Mouse (Mus musculus) limb, embryonic 11.5 days (tissue): Measurements from ENCODE around the gene 4632433K11Rik. TPM values are rescaled to one million over a fixed set of nuclear protein-coding genes. Genes with fewer than 3 reads are reported as not detected.
"Not testable (repeated sequence)": the region's sequence is repeated elsewhere in the genome, so short reads cannot be mapped to it uniquely, and the experiment has no call there.

Experiments used
- ATAC-seq: fragments of 200-750 bp; cut with Nextera tagmentation; 2 replicates; pipeline ENCODE4 v1.8.0; 2017; ENCODE audit warnings: low read depth; ENCODE audit not compliant: insufficient number of reproducible peaks, low FRiP score, low TSS enrichment
- DNase-seq: peaks from one replicate; pipeline ENCODE4 v3.0.0-alpha.2; 2015; ENCODE audit warnings: low spot score
- H3K27ac ChIP-seq: fragments of 300-500 bp; sonication (generic); replicated peaks from 2 replicates; pipeline ENCODE4 v1.5.1; 2014; ENCODE audit warnings: low read depth, mild to moderate bottlenecking, low read length
- H3K27me3 ChIP-seq: fragments of 300-500 bp; sonication (generic); 2 replicates; pipeline ENCODE4 v1.6.1; 2014; ENCODE audit warnings: mild to moderate bottlenecking, low read length, mixed read lengths; ENCODE audit not compliant: control insufficient read depth, insufficient read depth
- H3K36me3 ChIP-seq: fragments of 300-500 bp; sonication (generic); 2 replicates; pipeline ENCODE4 v1.6.1; 2014; ENCODE audit warnings: mild to moderate bottlenecking, low read length, moderate library complexity, mixed read lengths; ENCODE audit not compliant: control insufficient read depth, insufficient read depth
- H3K4me1 ChIP-seq: fragments of 300-500 bp; sonication (generic); 2 replicates; pipeline ENCODE4 v1.6.1; 2014; ENCODE audit warnings: low read length, mixed read lengths; ENCODE audit not compliant: control insufficient read depth, insufficient read depth
- H3K4me2 ChIP-seq: fragments of 300-500 bp; sonication (generic); 2 replicates; pipeline ENCODE4 v1.6.1; 2014; ENCODE audit warnings: low read depth, mild to moderate bottlenecking, moderate library complexity; ENCODE audit not compliant: severe bottlenecking
- H3K4me3 ChIP-seq: fragments of 300-500 bp; sonication (generic); 2 replicates; pipeline ENCODE4 v1.5.1; 2014; ENCODE audit warnings: low read depth, low read length
- H3K9ac ChIP-seq: fragments of 300-500 bp; sonication (generic); 2 replicates; pipeline ENCODE4 v1.6.1; 2014; ENCODE audit warnings: mild to moderate bottlenecking, low read length
- H3K9me3 ChIP-seq: fragments of 300-500 bp; sonication (generic); 2 replicates; pipeline ENCODE4 v1.6.1; 2016; ENCODE audit warnings: low read length; ENCODE audit not compliant: control insufficient read depth
- whole genome bisulfite sequencing: fragments of 180-500 bp; shearing (Covaris S2); extraction: QIAGEN DNeasy Blood & Tissue Kit; methylation state at CpG from one replicate; pipeline ENCODE4 v1.1.7; 2014; 5-methylcytosine and 5-hydroxymethylcytosine counted together
- polyA plus RNA-seq: library from polyadenylated mRNA; unstranded; fragments of >200 nt; fragmentation: Nextera tagmentation; extraction: Ambion mirVana; gene quantifications from 2 replicates; pipeline ENCODE4 v1.2.1, GENCODE M21; 2014

Gene 4632433K11Rik
- polyA plus RNA-seq, 1 experiment from 2014 or later: not detected

DNA sequence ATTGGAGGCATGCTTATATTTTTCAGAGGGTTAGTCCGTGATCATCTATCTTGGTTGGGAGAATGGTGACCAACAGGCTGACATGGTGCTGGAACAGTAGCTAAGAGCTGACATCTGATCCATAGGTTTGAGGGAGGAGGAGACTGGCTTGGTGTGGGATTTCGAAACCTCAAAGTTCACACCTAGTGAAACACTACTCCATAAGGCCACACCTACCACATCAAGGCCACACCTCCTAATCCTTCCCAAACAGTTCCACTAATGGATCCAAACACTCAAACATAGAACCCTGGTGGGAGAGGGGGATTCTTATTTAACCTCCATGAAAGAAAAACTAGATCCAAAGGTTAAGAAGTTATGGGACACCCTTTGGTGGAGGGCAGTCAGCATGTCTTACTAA lies 17.0 kb upstream of the 4632433K11Rik start:
- H3K27ac ChIP-seq: no peak overlapping the region
- H3K4me2 ChIP-seq: no peak overlapping the region
- ATAC-seq: no peak
- no peaks in the 10 kb centered on the region for H3K9me3 ChIP-seq
- no peak overlapping the region for H3K9ac ChIP-seq
- H3K4me3 ChIP-seq: no peak overlapping the region
- peaks cover 6% of the 10 kb centered on the region; the same call in 1 of the 2 replicates for H3K36me3 ChIP-seq
- H3K27me3 ChIP-seq: no peaks in the 10 kb centered on the region
- peaks cover 6% of the 10 kb centered on the region; the same call in 1 of the 2 replicates for H3K4me1 ChIP-seq
- 97% methylated on average over 2 of the region's 2 CpGs for WGBS
- DNase-seq: no peak

DNA sequence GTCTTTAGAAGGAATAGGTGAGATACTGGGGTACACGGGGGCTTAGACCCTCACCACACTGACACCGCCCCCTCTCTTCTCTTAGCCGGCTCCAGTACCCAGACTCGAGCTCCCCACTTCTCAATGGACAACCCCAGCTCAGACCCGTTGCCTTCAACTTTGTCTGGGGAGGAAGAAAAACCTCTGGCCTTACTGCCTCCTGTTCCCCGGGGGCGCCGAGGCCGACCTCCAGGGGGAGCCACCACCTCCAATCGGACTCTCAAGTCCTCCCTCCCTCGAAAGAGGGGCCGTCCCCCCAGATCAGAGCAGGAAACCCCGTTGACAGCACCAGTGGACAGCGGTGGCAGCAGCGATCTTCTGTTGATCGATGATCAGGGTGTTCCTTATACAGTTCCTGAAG lies 16.6 kb upstream of the 4632433K11Rik start:
- Histone ChIP-seq H3K36me3 (peaks cover 3% of the 10 kb centered on the region; the same call in 1 of the 2 replicates), H3K4me3 (no peak overlapping the region), H3K9ac (no peak overlapping the region), H3K4me1 (peaks cover 6% of the 10 kb centered on the region; the same call in 1 of the 2 replicates), H3K27ac (no peak overlapping the region), H3K9me3 (no peaks in the 10 kb centered on the region), H3K4me2 (no peak overlapping the region), H3K27me3 (no peaks in the 10 kb centered on the region)
- ATAC-seq: no peak
- DNase-seq: no peak
- WGBS: 88% methylated on average over 16 of the region's 16 CpGs

DNA sequence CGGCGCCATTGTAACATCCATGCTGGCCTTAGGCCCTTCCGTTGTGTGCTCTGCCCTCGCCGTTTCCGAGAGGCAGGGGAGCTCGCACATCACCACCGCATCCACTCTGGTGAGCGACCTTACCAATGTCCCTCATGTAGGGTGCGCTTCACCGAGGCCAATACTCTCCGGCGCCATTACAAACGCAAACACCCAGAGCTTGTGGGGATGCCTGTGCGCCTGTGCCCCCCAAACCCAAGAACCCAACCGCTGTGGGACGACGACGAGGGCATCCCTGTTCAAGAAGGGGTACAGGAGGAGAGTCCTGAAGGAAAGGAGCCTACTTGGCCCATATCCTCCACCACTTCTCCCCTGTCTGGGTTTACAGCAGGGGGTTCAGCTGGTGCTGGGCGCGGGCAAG lies 16.0 kb upstream of the 4632433K11Rik start:
- Histone ChIP-seq H3K27ac (no peak overlapping the region), H3K36me3 (no peaks in the 10 kb centered on the region; the same call in 1 of the 2 replicates), H3K4me1 (peaks cover 6% of the 10 kb centered on the region; the same call in 1 of the 2 replicates), H3K9ac (no peak overlapping the region), H3K9me3 (no peaks in the 10 kb centered on the region), H3K27me3 (no peaks in the 10 kb centered on the region), H3K4me3 (no peak overlapping the region), H3K4me2 (no peak overlapping the region)
- no peak for DNase-seq
- 98% methylated on average over 21 of the region's 21 CpGs for WGBS
- ATAC-seq: no peak

DNA sequence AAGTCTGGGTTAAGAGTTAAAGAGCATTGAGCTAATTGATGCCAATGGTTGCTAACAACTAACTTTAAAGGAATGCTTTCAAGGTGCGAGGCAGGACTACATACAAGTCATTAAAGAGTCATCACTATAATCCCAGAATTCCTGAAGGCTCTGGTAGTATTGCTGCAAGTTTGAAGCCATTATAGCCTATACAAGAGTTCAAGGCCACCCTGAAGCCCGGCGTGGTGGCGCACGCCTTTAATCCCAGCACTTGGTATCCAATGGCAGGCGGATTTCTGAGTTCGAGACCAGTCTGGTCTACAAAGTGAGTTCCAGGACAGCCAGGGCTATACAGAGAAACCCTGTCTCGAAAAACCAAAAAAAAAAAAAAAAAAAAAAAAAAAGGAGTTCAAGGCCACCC lies 14.3 kb upstream of the 4632433K11Rik start:
- H3K4me1 ChIP-seq, H3K27me3 ChIP-seq, H3K9me3 ChIP-seq, ATAC-seq, H3K36me3 ChIP-seq, DNase-seq: not testable (repeated sequence)
- Histone ChIP-seq H3K4me3 (peak overlapping the region; percentile 84), H3K27ac (peak overlapping the region; percentile 92), H3K4me2 (peak overlapping the region; percentile 82), H3K9ac (peak overlapping the region; percentile 5; the same call in 1 of the 2 replicates)
- 35% methylated on average over 8 of the region's 8 CpGs for whole genome bisulfite sequencing

DNA sequence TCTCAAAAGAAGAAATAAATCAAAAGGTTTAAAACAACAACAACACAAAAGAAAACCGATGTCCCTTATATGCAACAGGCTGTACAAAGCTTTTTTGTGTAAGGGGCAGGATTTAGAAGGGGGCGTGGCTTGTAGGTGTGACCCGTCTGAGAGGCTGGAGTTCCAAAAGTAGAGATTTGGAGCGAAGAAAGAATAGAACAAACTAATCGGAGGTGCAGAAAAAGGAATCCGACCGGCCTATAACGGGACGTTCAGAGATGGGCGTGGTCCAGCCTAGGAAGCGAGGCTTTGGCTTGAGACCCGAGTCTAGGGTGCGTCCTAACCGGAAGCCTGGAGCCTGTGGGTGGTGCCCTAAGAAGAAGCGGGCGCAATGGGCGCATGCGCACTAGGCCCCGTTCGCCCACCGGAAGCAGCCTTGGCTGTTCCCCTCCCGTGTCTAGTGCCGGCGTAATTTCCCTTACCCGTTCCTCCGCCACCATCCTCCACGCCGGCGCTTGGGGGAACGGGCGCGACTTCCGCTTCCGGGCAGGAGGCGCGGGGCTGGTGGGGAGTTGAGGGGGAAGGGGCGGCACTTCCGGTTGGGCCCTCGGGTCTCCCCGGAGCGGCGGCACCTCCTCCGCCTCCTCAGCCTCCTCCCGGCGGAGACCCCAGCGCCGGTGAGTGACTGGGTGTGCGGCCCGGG lies 13.8 kb upstream of the 4632433K11Rik start, which contains the start of the genes Zfp865 and Ccdc106:
Zfp865 (plus strand) TSS at position 377 of the 682 bp plus-strand sequence.
Ccdc106 (plus strand) TSS at position 554 of the 682 bp plus-strand sequence.
- H3K36me3 ChIP-seq: peaks cover 3% of the 10 kb centered on the region; the same call in 1 of the 2 replicates
- WGBS: under 1% methylated on average over 46 of the region's 49 CpGs

DNA sequence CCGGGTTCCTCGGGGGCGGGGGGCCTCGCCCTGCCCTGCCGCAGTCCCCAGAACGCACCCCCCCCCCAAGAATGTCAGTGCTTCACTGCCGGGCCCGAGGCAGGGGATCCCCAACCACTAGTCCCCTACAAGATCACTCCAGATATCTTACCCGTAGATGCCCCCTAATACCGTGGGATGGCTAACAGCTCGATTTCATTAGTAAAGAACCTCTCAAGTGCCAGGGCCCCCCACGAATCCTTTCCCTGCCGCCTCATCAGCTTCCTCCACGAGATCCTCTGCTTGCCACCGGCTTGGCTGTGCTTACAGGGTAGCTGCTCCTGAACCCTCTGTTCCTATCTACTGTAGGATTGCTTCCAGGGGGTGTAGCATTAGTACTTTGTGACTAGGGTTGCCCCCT lies 13.2 kb upstream of the 4632433K11Rik start:
- peak overlapping the region; percentile 84 for H3K4me3 ChIP-seq
- DNase-seq (no peak), ATAC-seq (peak; percentile 17)
- peaks cover 3% of the 10 kb centered on the region; the same call in 1 of the 2 replicates for H3K4me1 ChIP-seq
- no peaks in the 10 kb centered on the region for H3K9me3 ChIP-seq
- peak overlapping the region; percentile 93 for H3K9ac ChIP-seq
- H3K36me3 ChIP-seq: peaks cover 5% of the 10 kb centered on the region; the same call in 1 of the 2 replicates
- peak overlapping the region; percentile 82 for H3K4me2 ChIP-seq
- H3K27me3 ChIP-seq: no peaks in the 10 kb centered on the region
- WGBS: 0% methylated on average over 9 of the region's 15 CpGs
- H3K27ac ChIP-seq: peak overlapping the region; percentile 92

More for the DNA sequence above, 13.8 kb upstream of the 4632433K11Rik start, which contains the start of the genes Zfp865 and Ccdc106:
- ATAC-seq (peak; percentile 85), DNase-seq (peak; percentile 99)
- peak within 1 kb of the TSS; percentile 93 for H3K9ac ChIP-seq
- H3K9me3 ChIP-seq: no peaks in the 10 kb centered on the region
- peak within 1 kb of the TSS; percentile 92 for H3K27ac ChIP-seq
- peaks cover 3% of the 10 kb centered on the region; the same call in 1 of the 2 replicates for H3K4me1 ChIP-seq
- no peaks in the 10 kb centered on the region for H3K27me3 ChIP-seq
- peak within 1 kb of the TSS; percentile 84 for H3K4me3 ChIP-seq
- peak within 1 kb of the TSS; percentile 82 for H3K4me2 ChIP-seq

DNA sequence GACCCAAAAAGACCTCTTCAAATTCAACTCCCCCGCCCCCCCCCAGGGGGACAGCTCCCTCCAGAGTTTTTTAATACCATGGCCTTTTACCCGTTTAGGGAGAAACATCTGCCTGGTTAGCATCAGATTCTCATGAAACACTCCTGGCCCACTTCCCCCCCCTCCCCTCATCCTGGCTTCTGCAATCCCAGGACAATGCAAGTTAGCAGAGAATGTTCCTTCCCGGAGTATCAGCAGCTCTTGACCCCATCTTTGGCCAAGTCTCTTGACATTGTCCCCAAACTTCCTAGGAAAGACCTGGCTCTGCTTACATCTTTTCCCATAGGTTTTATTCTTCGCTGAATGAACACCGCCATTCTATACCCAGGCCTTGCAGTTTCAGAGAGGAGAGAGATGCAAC lies 12.7 kb upstream of the 4632433K11Rik start:
- DNase-seq (no peak), ATAC-seq (no peak)
- H3K9ac ChIP-seq: peak overlapping the region; percentile 93
- peak overlapping the region; percentile 92; the same call in 1 of the 2 replicates for H3K27ac ChIP-seq
- no peaks in the 10 kb centered on the region for H3K27me3 ChIP-seq
- H3K4me3 ChIP-seq: peak overlapping the region; percentile 84
- WGBS: 55% methylated on average over 5 of the region's 5 CpGs
- no peaks in the 10 kb centered on the region for H3K9me3 ChIP-seq
- H3K36me3 ChIP-seq: peaks cover 5% of the 10 kb centered on the region; the same call in 1 of the 2 replicates
- H3K4me2 ChIP-seq: peak overlapping the region; percentile 82
- peaks cover 3% of the 10 kb centered on the region; the same call in 1 of the 2 replicates for H3K4me1 ChIP-seq

DNA sequence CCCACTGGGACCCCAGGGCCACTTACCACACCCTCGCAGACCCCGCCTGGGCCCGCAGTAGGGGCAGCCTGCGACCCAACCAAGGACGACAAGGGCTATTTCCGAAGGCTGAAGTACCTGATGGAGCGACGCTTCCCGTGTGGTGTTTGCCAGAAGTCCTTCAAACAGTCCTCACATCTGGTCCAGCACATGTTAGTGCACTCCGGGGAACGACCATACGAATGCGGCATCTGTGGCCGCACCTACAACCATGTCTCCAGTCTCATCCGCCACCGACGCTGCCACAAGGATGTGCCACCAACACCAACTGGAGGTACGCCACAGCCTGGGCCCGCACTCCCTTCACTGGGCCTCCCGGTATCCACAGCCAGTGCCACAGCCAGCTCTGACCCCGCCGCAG lies 4.4 kb upstream of the 4632433K11Rik start:
- no peak overlapping the region for H3K4me2 ChIP-seq
- H3K27ac ChIP-seq: no peak overlapping the region
- peak overlapping the region; percentile 8; the same call in 1 of the 2 replicates for H3K4me3 ChIP-seq
- no peak for ATAC-seq
- no peaks in the 10 kb centered on the region for H3K4me1 ChIP-seq
- peaks cover 40% of the 10 kb centered on the region for H3K9me3 ChIP-seq
- H3K36me3 ChIP-seq: peaks cover 68% of the 10 kb centered on the region
- no peak for DNase-seq
- 93% methylated on average over 22 of the region's 22 CpGs for WGBS
- H3K27me3 ChIP-seq: no peaks in the 10 kb centered on the region
- no peak overlapping the region for H3K9ac ChIP-seq
